Mouse (Mus musculus): ENCODE measurements around the gene Klrg1. TPM values are rescaled to one million over a fixed set of nuclear protein-coding genes. Genes with fewer than 3 reads are reported as not detected.

The Klrg1 gene
- polyA plus RNA-seq, 1 experiment: 0.08 TPM

DNA sequence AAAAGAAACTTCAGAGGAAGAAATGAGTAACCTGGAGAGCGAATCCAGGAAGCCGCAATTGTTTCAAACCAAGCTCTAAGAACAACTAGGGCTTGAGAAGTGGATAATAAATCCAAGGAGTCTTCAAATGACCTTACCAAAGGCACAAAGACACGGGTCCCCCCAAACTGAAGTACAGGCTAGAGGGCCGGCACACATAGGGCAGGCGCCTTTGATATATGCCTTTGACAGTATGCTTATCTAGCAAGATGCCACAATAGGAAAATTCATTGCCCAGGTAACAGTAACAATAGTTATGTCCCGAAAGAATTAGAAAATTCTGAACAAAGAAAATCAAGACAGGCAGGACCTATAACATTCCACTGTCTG lies 25.4 kb upstream of the Klrg1 start:
- H3K27ac ChIP-seq (ENCODE audit: insufficient read depth, low read depth, low read length): no peak overlapping the region
- no peak overlapping the region for H3K4me3 ChIP-seq (ENCODE audit: insufficient read depth, low read depth, low read length)
- H3K27me3 ChIP-seq (replicated peaks; ENCODE audit: control insufficient read depth, insufficient read depth, low read length): no peaks in the 10 kb centered on the region
- TF ChIP-seq POLR2A (IDR thresholded peaks at IDR 0.05; ENCODE audit: low read depth, low read length): no peak
- TF ChIP-seq CTCF (conservative IDR thresholded peaks at IDR 0.05; ENCODE audit: insufficient read depth, insufficient read length, low read depth, low read length): no peak
- H3K4me1 ChIP-seq (ENCODE audit: control insufficient read depth, insufficient read depth, low read length): peaks cover 13% of the 10 kb centered on the region; the same call in 1 of the 2 replicates
- 62% methylated on average over 6 of the region's 6 CpGs for WGBS
- DNase-seq: no peak
- H3K36me3 ChIP-seq (ENCODE audit: control insufficient read depth, insufficient read depth, low read length): no peaks in the 10 kb centered on the region; the same call in 1 of the 2 replicates

DNA sequence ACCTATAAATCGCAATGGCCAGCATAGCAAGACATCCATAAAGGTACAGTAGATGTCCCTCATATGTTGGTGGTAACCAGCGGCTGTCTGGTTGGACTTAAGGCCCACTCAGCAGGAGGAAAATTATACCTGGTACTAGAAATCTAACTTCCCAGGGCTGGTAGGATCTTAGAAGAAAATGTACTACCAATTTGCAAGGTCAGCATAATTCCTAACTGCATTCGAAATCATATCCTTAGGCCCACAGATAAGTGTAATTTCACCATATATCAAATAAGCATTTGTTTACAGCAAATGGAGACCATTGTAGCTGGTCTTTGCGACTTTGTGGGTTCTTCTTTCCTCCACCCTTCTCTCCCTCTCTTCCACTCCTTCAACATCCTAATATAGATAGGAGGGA lies 24.0 kb upstream of the Klrg1 start:
- WGBS: 86% methylated on average over 4 of the region's 4 CpGs
- no peaks in the 10 kb centered on the region for H3K27me3 ChIP-seq (replicated peaks; ENCODE audit: control insufficient read depth, insufficient read depth, low read length)
- DNase-seq: no peak
- peaks cover 13% of the 10 kb centered on the region; the same call in 1 of the 2 replicates for H3K4me1 ChIP-seq (ENCODE audit: control insufficient read depth, insufficient read depth, low read length)
- no peak overlapping the region for H3K27ac ChIP-seq (ENCODE audit: insufficient read depth, low read depth, low read length)
- no peaks in the 10 kb centered on the region for H3K36me3 ChIP-seq (ENCODE audit: control insufficient read depth, insufficient read depth, low read length)
- no peak for TF ChIP-seq CTCF (conservative IDR thresholded peaks at IDR 0.05; ENCODE audit: insufficient read depth, insufficient read length, low read depth, low read length)
- TF ChIP-seq POLR2A (IDR thresholded peaks at IDR 0.05; ENCODE audit: low read depth, low read length): no peak
- H3K4me3 ChIP-seq (ENCODE audit: insufficient read depth, low read depth, low read length): no peak overlapping the region

DNA sequence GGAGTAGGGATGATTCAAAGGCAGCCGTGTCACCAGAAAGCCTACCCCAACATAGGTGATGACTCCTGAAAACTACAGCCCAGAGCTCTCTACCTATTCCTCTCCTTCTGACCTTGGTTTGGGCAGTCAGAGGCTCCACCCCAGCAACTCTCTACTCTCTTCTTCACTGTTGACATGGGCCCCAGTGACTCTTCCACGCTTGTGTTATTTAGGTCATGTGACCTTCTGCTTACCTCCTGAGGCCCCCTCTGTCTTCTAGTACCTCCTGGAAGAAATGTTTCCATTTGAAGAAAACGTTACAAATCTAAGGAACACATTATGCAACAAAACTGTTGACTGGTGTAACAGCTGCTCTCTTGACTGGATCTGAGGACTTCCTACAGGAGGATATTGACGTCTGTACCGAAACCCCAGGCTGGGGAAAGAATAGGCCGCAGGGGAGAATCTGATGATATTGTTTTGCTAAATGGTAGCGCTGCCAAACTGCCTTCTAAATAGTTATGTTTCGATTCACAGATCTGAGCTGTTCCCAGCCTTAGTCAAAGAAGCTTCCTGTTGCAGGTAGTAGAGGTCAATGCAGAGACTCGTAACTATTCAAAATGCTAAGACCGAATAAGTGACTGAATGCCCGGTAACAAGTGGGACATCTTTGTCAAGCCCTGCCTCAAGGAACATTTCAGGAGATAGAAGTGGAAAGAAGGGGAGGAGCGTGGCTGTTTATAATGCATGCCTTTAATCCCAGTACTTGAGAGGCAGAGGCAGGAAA lies 22.3 kb upstream of the Klrg1 start:
- no peaks in the 10 kb centered on the region for H3K27me3 ChIP-seq (replicated peaks; ENCODE audit: control insufficient read depth, insufficient read depth, low read length)
- TF ChIP-seq CTCF (conservative IDR thresholded peaks at IDR 0.05; ENCODE audit: insufficient read depth, insufficient read length, low read depth, low read length): no peak
- no peak for TF ChIP-seq POLR2A (IDR thresholded peaks at IDR 0.05; ENCODE audit: low read depth, low read length)
- H3K36me3 ChIP-seq (ENCODE audit: control insufficient read depth, insufficient read depth, low read length): no peaks in the 10 kb centered on the region
- WGBS: 79% methylated on average over 12 of the region's 12 CpGs
- DNase-seq: no peak
- H3K4me1 ChIP-seq (ENCODE audit: control insufficient read depth, insufficient read depth, low read length): peaks cover 6% of the 10 kb centered on the region; the same call in 1 of the 2 replicates
- H3K27ac ChIP-seq (ENCODE audit: insufficient read depth, low read depth, low read length): no peak overlapping the region
- H3K4me3 ChIP-seq (ENCODE audit: insufficient read depth, low read depth, low read length): no peak overlapping the region

DNA sequence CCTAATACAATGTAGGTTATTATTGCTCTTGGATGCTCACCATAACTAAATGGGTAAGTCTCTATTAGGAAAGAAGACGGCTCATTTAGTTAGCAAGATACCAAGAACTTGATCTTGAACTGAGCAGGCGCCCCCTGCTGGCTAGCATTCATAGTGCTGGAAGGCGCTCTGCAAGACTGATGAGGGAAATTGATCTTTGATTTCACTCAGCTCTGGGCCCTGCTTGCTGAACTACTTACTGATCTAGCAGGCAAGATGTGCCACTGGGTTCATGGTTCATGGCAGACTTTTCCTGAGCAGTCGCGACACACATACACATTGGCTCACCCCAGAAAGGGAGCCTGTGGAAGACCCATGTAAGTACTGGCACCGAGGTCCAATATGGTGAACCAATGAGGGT lies 21.7 kb upstream of the Klrg1 start:
- Histone ChIP-seq H3K4me3 (ENCODE audit: insufficient read depth, low read depth, low read length) (no peak overlapping the region), H3K36me3 (ENCODE audit: control insufficient read depth, insufficient read depth, low read length) (no peaks in the 10 kb centered on the region), H3K4me1 (ENCODE audit: control insufficient read depth, insufficient read depth, low read length) (peaks cover under 1% of the 10 kb centered on the region; the same call in 1 of the 2 replicates), H3K27ac (ENCODE audit: insufficient read depth, low read depth, low read length) (no peak overlapping the region), H3K27me3 (replicated peaks; ENCODE audit: control insufficient read depth, insufficient read depth, low read length) (no peaks in the 10 kb centered on the region)
- TF ChIP-seq CTCF (conservative IDR thresholded peaks at IDR 0.05; ENCODE audit: insufficient read depth, insufficient read length, low read depth, low read length) (peak; percentile 77), POLR2A (IDR thresholded peaks at IDR 0.05; ENCODE audit: low read depth, low read length) (no peak)
- peak; percentile 75 for DNase-seq
- WGBS: 27% methylated on average over 6 of the region's 6 CpGs

GRCm38 (mm10) chr6:122303526-122303925 lies 20.8 kb upstream of the Klrg1 start:
- no peaks in the 10 kb centered on the region for H3K4me1 ChIP-seq (ENCODE audit: control insufficient read depth, insufficient read depth, low read length)
- no peaks in the 10 kb centered on the region for H3K36me3 ChIP-seq (ENCODE audit: control insufficient read depth, insufficient read depth, low read length)
- no peak overlapping the region for H3K27ac ChIP-seq (ENCODE audit: insufficient read depth, low read depth, low read length)
- no peaks in the 10 kb centered on the region for H3K27me3 ChIP-seq (replicated peaks; ENCODE audit: control insufficient read depth, insufficient read depth, low read length)
- no peak overlapping the region for H3K4me3 ChIP-seq (ENCODE audit: insufficient read depth, low read depth, low read length)
- WGBS: 63% methylated on average over 9 of the region's 9 CpGs
- no peak for DNase-seq
- TF ChIP-seq POLR2A (IDR thresholded peaks at IDR 0.05; ENCODE audit: low read depth, low read length): no peak
- TF ChIP-seq CTCF (conservative IDR thresholded peaks at IDR 0.05; ENCODE audit: insufficient read depth, insufficient read length, low read depth, low read length): no peak

DNA sequence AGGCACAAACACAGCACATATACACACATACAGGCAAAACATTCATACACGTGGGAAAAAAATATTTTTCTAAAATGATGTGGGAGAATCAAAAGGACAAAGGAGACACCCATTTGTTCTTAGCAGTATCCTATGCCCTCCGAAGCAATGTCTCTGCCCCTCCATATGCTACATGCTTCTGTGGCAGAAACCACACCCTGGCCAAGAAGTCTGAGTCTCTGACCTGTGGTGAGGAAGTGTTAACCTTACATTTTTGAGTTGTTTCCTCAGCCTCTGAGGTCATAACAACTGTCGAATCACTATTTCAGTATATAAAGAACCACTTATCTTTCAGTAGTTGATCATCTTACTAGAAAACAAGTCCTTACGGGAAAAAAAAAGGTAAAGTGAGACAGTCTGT lies 20.0 kb upstream of the Klrg1 start:
- DNase-seq: no peak
- TF ChIP-seq POLR2A (IDR thresholded peaks at IDR 0.05; ENCODE audit: low read depth, low read length) (no peak), CTCF (conservative IDR thresholded peaks at IDR 0.05; ENCODE audit: insufficient read depth, insufficient read length, low read depth, low read length) (no peak)
- no peaks in the 10 kb centered on the region for H3K27me3 ChIP-seq (replicated peaks; ENCODE audit: control insufficient read depth, insufficient read depth, low read length)
- no peak overlapping the region for H3K27ac ChIP-seq (ENCODE audit: insufficient read depth, low read depth, low read length)
- no peaks in the 10 kb centered on the region for H3K36me3 ChIP-seq (ENCODE audit: control insufficient read depth, insufficient read depth, low read length)
- H3K4me1 ChIP-seq (ENCODE audit: control insufficient read depth, insufficient read depth, low read length): no peaks in the 10 kb centered on the region
- 81% methylated on average over 4 of the region's 4 CpGs for WGBS
- no peak overlapping the region for H3K4me3 ChIP-seq (ENCODE audit: insufficient read depth, low read depth, low read length)

DNA sequence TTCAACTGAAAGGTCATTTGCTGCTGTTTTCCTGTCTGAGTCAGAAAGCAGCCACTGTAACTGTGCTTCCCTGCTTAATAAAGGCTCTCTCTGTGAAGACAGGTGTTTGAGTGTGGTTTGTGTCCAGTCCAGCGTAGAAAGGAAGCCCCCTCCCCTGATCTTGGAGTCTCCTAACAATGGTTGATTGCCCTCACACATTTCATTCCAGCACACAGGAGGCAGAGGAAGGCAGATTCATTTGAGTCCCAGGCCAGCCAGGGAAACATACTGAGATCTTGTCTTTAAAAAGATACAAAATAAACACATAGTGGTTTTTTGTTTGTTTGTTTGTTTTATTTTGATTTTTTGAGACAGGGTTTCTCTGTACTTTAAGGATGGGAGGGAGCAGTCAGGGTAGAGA lies 19.4 kb upstream of the Klrg1 start:
- TF ChIP-seq POLR2A (IDR thresholded peaks at IDR 0.05; ENCODE audit: low read depth, low read length): no peak
- TF ChIP-seq CTCF (conservative IDR thresholded peaks at IDR 0.05; ENCODE audit: insufficient read depth, insufficient read length, low read depth, low read length): no peak

More for the DNA sequence above, 19.4 kb upstream of the Klrg1 start:
- no peak overlapping the region for H3K27ac ChIP-seq (ENCODE audit: insufficient read depth, low read depth, low read length)
- H3K4me3 ChIP-seq (ENCODE audit: insufficient read depth, low read depth, low read length): no peak overlapping the region
- WGBS: 67% methylated on average over 1 of the region's 1 CpGs
- H3K27me3 ChIP-seq (replicated peaks; ENCODE audit: control insufficient read depth, insufficient read depth, low read length): no peaks in the 10 kb centered on the region
- no peaks in the 10 kb centered on the region for H3K36me3 ChIP-seq (ENCODE audit: control insufficient read depth, insufficient read depth, low read length)
- no peaks in the 10 kb centered on the region for H3K4me1 ChIP-seq (ENCODE audit: control insufficient read depth, insufficient read depth, low read length)
- no peak for DNase-seq
